Mouse (Mus musculus) limb, embryonic 12.5 days (tissue): Measurements from ENCODE around the gene H2afx. TPM values are rescaled to one million over a fixed set of nuclear protein-coding genes. Genes with fewer than 3 reads are reported as not detected.

Experiments
- microRNA-seq: library from miRNA; unstranded; fragments of <30 nt; microRNA quantifications from one replicate; pipeline ENCODE4, GENCODE M21; 2017
- polyA plus RNA-seq: library from polyadenylated mRNA; unstranded; fragments of >200 nt; fragmentation: Nextera tagmentation; extraction: Ambion mirVana; gene quantifications from 2 replicates; pipeline ENCODE4 v1.2.1, GENCODE M21; 2016

The H2afx gene
- polyA plus RNA-seq, 1 experiment from 2014 or later = 481 TPM

Small RNA genes lying within 50 kb of the gene (microRNA-seq; reads per million reads assigned to microRNA genes)
- gene Gm44335 = 0.93 reads per million

Other genes with a start within 250 kb of the H2afx start
- 0.29 and 0.40 TPM in 2 replicates for gene Mfrp, start 233.0 kb upstream of the H2afx start, polyA plus RNA-seq
- gene C1qtnf5, start 227.4 kb upstream of the H2afx start, polyA plus RNA-seq = 0.84 TPM in 1 of 2 replicates, not detected in the other
- gene Gm49380, start 221.2 kb upstream of the H2afx start, polyA plus RNA-seq = 0.08 and 0.17 TPM in 2 replicates
- 89.6 and 91.4 TPM in 2 replicates for gene Rnf26, start 221.2 kb upstream of the H2afx start, polyA plus RNA-seq
- 18.0 and 18.1 TPM in 2 replicates for gene Mcam, start 200.2 kb upstream of the H2afx start, polyA plus RNA-seq
- gene Cbl, start 100.6 kb upstream of the H2afx start, polyA plus RNA-seq = 18.4 and 18.7 TPM in 2 replicates
- gene Ccdc153, start 94.0 kb upstream of the H2afx start, polyA plus RNA-seq = not detected in 2 replicates
- gene Pdzd3, start 83.2 kb upstream of the H2afx start, polyA plus RNA-seq = not detected in 2 replicates
- 5.3 and 6.7 TPM in 2 replicates for gene Nlrx1, start 66.1 kb upstream of the H2afx start, polyA plus RNA-seq
- 7.0 and 7.7 TPM in 2 replicates for gene Abcg4, start 46.1 kb upstream of the H2afx start, polyA plus RNA-seq
- gene Hinfp, start 29.0 kb upstream of the H2afx start, polyA plus RNA-seq = 29.1 and 33.2 TPM in 2 replicates
- 7.9 and 8.1 TPM in 2 replicates for gene C2cd2l, start 14.4 kb upstream of the H2afx start, polyA plus RNA-seq
- gene Dpagt1, start 8.7 kb upstream of the H2afx start, polyA plus RNA-seq = 38.1 and 38.6 TPM in 2 replicates
- gene Hmbs, start 9.5 kb downstream of the H2afx start, polyA plus RNA-seq = 123 and 125 TPM in 2 replicates
- 28.9 and 30.7 TPM in 2 replicates for gene Vps11, start 27.0 kb downstream of the H2afx start, polyA plus RNA-seq
- 34.0 and 36.4 TPM in 2 replicates for gene Hyou1, start 44.8 kb downstream of the H2afx start, polyA plus RNA-seq
- 11.1 and 12.8 TPM in 2 replicates for gene Slc37a4, start 62.2 kb downstream of the H2afx start, polyA plus RNA-seq
- 2,041 and 2,143 TPM in 2 replicates for gene Rps25, start 72.4 kb downstream of the H2afx start, polyA plus RNA-seq
- 147 and 161 TPM in 2 replicates for gene Trappc4, start 72.9 kb downstream of the H2afx start, polyA plus RNA-seq
- 35.1 and 38.4 TPM in 2 replicates for gene Ccdc84, start 83.9 kb downstream of the H2afx start, polyA plus RNA-seq
- 0.18 TPM in 1 of 2 replicates, not detected in the other for gene Foxr1, start 106.4 kb downstream of the H2afx start, polyA plus RNA-seq
- 0.31 and 0.65 TPM in 2 replicates for gene Upk2, start 120.3 kb downstream of the H2afx start, polyA plus RNA-seq
- 14.3 and 17.3 TPM in 2 replicates for gene Bcl9l, start 148.1 kb downstream of the H2afx start, polyA plus RNA-seq
- not detected in 2 replicates for gene Cxcr5, start 227.2 kb downstream of the H2afx start, polyA plus RNA-seq